Mouse (Mus musculus) embryonic stem cell, embryonic (primary cell): Measurements from ENCODE around the gene Vps26a.

Experiments used
- CTCF ChIA-PET, 4 experiments: fragments of 300-600 bp in 2 of 4; fragments of 350-600 bp in 2 of 4; sonication (Branson Sonifier 250); formaldehyde crosslinking; loops; one replicate each; lab custom pipeline; 2022; ENCODE audit warnings: inconsistent platforms in 2 of 4; lab: Charles Lee
- POLR2A ChIA-PET, 4 experiments: fragments of 300-600 bp in 2 of 4; fragments of 350-600 bp in 2 of 4; sonication (Branson Sonifier 250); formaldehyde crosslinking; loops; one replicate each; lab custom pipeline; 2022; ENCODE audit warnings: antibody characterized with exemption in 4 of 4, inconsistent platforms in 1 of 4; lab: Charles Lee

Vps26a gene

GRCm38 (mm10) chr10:62506019-62506556, 19.5 kb upstream of the Vps26a start:
- POLR2A ChIA-PET: interaction anchor here in 2 of 4 experiments (0.6 to 2.3 kb wide), 5 partner anchors 10 to 368 kb away, joined by 3 to 11 read pairs (median 5); partner anchors contain the start of gene Vps26a (in 1 of the 2)
- CTCF ChIA-PET: interaction anchor here in 2 of 4 experiments (0.6 to 2.9 kb wide), 2 partner anchors 44 to 92 kb away, joined by 3 to 11 read pairs; no protein-coding TSS in a partner anchor

- ChIA-PET CTCF (interaction anchor here in 2 of 4 experiments (0.6 to 2.9 kb wide), 2 partner anchors 44 to 259 kb away, joined by 3 to 11 read pairs; no protein-coding TSS in a partner anchor), POLR2A (interaction anchor here in 2 of 4 experiments (0.6 to 2.3 kb wide), 7 partner anchors 11 to 369 kb away, joined by 3 to 11 read pairs (median 4); partner anchors contain the start of gene Vps26a (in 1 of the 2))
Observed at GRCm38 (mm10) chr10:62505224-62505983, 18.8 kb upstream of the Vps26a start.

GRCm38 (mm10) chr10:62503836-62504628, 17.4 kb upstream of the Vps26a start:
- CTCF ChIA-PET: interaction anchor here in 2 of 4 experiments (0.6 to 2.9 kb wide), 2 partner anchors 46 to 222 kb away, joined by 3 to 11 read pairs; no protein-coding TSS in a partner anchor
- POLR2A ChIA-PET: interaction anchor here in 1 of 4 experiments (2.3 kb wide), 1 partner anchor 17 kb away, joined by 11 read pairs; the partner anchor contains the start of gene Vps26a

- POLR2A ChIA-PET: interaction anchor here in 1 of 4 experiments (1.3 kb wide), 1 partner anchor 13 kb away, joined by 5 read pairs; no protein-coding TSS in a partner anchor
Observed at GRCm38 (mm10) chr10:62503353-62503752, 16.7 kb upstream of the Vps26a start.

DNA sequence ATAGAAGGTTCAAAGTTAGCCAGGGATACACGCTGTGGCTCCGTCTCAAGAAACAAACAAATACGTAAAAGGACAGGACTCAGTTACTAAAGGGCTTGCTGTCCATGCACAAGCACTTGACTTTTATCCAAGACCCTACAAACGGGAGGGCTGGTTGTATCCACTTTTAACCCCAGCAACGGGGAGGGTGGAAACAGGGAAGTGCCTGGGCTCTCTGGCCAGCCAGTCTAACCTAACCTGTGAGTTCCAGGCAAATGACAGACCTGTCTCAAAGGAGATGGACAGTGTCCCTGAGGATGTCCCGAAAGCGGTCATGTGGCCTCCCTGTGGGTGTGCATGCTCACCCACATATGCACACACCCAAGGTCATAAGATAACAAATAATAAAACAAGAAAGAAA, 15.3 kb upstream of the Vps26a start:
- POLR2A ChIA-PET: interaction anchor here in 2 of 4 experiments (1.3 to 2.0 kb wide), 5 partner anchors 9 to 45 kb away, joined by 3 to 10 read pairs (median 4); partner anchors contain the start of gene Vps26a (in 1 of the 2)

More at GRCm38 (mm10) chr10:62503353-62503752, 16.7 kb upstream of the Vps26a start:
- CTCF ChIA-PET: interaction anchor here in 1 of 4 experiments (2.9 kb wide), 1 partner anchor 46 kb away, joined by 11 read pairs; no protein-coding TSS in a partner anchor

DNA sequence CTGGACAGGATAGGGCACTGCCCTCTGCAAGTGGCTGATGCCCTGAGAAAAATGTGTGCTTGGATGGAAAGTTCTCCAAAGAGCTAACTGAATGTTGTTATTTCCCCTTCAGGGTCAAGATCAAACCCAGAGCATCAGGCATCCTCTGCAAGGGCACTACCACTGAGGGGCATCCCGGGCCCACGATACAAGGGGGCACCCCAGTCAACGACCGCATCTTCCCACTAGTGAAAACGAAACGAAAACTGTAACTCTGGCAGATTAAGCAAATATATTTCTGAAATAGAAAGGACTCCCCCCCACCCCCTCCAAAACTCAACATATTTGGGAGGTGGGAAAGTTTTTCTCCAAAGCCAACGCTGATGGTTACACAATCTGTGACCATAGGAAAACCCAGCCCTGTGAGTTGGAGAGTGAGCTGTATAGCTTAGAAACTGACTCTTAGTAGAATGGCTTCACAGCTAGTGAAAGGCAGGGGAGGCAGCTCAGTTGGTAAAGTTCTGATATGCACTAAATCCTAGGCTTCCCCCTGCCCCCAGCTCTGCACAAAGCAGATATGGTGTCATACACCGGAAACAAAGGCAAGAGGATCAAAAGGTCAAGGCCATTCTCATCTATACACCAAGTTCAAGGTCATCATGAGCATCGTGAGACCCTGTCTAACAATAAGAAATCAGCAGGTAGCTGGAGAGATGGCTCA, 14.5 kb upstream of the Vps26a start:
- ChIA-PET CTCF (interaction anchor here (0.5 to 3.0 kb wide), 39 partner anchors 8 to 303 kb away, joined by 3 to 26 read pairs (median 5); partner anchors contain the start of gene Vps26a (in 2 of the 4)), POLR2A (interaction anchor here (0.7 to 2.4 kb wide), 9 partner anchors 10 to 149 kb away, joined by 3 to 10 read pairs (median 4); partner anchors contain the start of gene Vps26a (in 2 of the 4))

More for the DNA sequence above, 15.3 kb upstream of the Vps26a start:
- CTCF ChIA-PET: interaction anchor here in 3 of 4 experiments (0.5 to 3.0 kb wide), 7 partner anchors 21 to 856 kb away, joined by 3 to 25 read pairs (median 5); no protein-coding TSS in a partner anchor

DNA sequence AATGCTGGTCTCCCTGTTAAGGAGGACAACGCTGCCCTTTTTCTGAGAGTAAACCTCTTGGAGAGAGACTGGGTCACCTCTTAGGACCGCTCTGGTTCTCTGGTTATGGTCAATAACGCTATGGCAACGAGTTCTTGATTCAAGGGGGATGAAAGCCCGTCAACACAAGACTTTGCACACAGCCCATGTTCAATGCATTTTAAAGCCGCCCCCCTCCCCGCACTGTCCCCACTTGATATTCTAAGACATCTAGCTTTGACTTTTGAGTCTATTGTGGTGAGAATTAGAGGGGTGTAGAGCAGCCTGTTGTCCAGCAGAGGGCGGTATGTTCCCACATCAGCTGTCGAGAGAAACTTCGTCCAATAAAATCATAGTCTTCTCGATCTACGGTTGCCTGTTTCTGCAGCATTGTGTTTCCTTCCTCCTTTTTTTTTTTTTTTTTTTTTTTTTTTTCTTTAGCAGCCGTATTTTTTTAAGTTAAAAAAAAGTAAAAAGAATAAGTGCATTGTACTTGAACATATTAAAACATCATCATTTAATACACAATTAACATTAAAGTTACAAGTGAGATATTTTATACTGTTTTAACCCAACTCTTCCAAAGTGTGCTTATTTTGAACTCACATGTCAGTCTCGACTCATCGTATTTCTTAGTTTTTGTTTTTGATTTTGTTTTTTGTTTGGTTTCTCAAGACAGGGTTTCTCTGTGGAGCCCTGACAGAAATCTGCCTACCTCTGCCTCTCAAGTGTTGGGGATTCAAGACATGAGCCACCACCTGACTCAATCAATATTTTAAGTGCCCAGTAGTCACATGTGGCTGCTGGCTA, 13.7 kb upstream of the Vps26a start:
- ChIA-PET POLR2A (interaction anchor here (0.6 to 2.4 kb wide), 24 partner anchors 9 to 1288 kb away, joined by 3 to 15 read pairs (median 4); partner anchors contain the start of genes Vps26a (in 2 of the 4), Ddx21 (in 1 of the 4) and Kif1bp (in 1 of the 4)), CTCF (interaction anchor here (0.5 to 3.0 kb wide), 99 partner anchors 8 to 1213 kb away, joined by 3 to 26 read pairs (median 4); partner anchors contain the start of genes Vps26a (in 3 of the 4), Kif1bp (in 1 of the 4) and Neurog3 (in 1 of the 4))

- ChIA-PET CTCF (interaction anchor here in 3 of 4 experiments (0.6 to 1.7 kb wide), 5 partner anchors 8 to 301 kb away, joined by 3 to 7 read pairs (median 4); no protein-coding TSS in a partner anchor), POLR2A (interaction anchor here in 2 of 4 experiments (0.6 to 2.2 kb wide), 8 partner anchors 10 to 264 kb away, joined by 3 to 9 read pairs (median 4); partner anchors contain the start of genes 4930507D05Rik (in 1 of the 2), Ddx21 (in 1 of the 2) and Supv3l1 (in 1 of the 2))
Observed at GRCm38 (mm10) chr10:62491681-62492080, 5.1 kb upstream of the Vps26a start.

DNA sequence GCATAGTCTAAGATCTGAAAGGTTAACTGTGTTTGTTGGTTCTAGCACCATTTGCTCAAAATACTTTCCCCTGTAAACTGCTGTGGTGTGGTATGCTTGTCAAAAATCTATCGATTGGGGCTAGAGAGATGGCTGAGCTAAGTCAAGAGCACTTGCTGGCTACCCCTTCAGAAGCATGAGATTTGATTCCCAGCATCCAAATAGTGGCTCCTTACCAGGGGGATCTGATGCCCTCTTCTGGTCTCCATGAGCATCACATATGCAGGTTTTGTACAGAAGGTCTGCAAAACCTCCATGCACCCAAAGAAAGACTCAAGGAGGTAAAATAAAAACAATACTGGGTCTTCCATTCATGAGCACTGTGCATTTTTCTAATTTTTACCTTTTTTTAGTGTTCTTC, 1.7 kb upstream of the Vps26a start:
- CTCF ChIA-PET: interaction anchor here in 1 of 4 experiments (1.0 kb wide), 1 partner anchor 61 kb away, joined by 3 read pairs; no protein-coding TSS in a partner anchor
- POLR2A ChIA-PET: interaction anchor here in 2 of 4 experiments (1.0 to 10.2 kb wide), 9 partner anchors 8 to 246 kb away, joined by 3 to 155 read pairs (median 6); partner anchors contain the start of genes 4930507D05Rik (in 2 of the 2) and Supv3l1 (in 2 of the 2)

DNA sequence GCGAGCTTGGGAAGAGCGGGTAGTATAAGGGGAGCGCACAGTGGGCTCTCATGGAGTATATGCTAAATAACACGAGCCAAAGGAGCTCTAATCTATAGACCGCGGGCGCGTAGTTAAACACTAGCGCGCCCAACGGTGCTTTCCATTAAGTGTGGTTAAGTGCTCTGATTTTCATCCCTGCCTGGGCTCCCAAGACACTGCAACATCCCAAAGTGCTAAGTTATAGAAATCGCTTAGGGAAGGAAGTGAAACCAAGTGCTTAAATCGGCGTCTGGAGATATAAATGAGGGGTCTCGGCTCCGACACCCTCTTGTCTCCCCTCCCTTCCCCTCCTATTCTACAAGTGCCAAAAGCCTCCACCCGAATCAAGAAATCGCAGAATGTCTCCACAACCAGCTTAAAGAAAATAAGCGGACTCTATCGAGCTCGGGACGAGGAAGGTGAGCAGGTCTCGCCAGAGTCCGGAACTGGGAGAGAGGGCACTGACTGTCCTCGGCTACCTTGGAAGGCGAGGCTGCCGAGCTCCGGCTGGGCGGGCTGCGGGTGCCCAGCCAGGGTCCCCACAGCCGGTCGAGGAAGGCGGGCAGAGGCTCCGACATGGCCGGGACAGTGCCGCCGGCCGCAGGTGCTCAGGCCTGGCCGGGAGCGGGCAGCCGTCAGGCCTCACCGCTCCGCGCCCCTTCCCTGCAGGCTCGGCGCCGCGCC, 575 bp downstream of the Vps26a start:
- POLR2A ChIA-PET: interaction anchor here (0.6 to 10.2 kb wide), 92 partner anchors 8 to 1037 kb away, joined by 3 to 155 read pairs (median 4); partner anchors contain the start of genes 4930507D05Rik (in 3 of the 4), Kif1bp (in 3 of the 4), Supv3l1 (in 3 of the 4) and Ccar1 (in 2 of the 4)
- CTCF ChIA-PET: interaction anchor here in 3 of 4 experiments (0.6 to 2.5 kb wide), 6 partner anchors 14 to 146 kb away, joined by 3 to 17 read pairs (median 8); no protein-coding TSS in a partner anchor

- ChIA-PET CTCF (interaction anchor here (0.6 to 1.7 kb wide), 11 partner anchors 11 to 294 kb away, joined by 3 to 8 read pairs (median 4); partner anchors contain the start of gene Tacr2 (in 1 of the 4)), POLR2A (interaction anchor here (0.6 to 10.2 kb wide), 28 partner anchors 9 to 732 kb away, joined by 3 to 155 read pairs (median 4); partner anchors contain the start of genes 4930507D05Rik (in 2 of the 4), Supv3l1 (in 2 of the 4), Ddx21 (in 1 of the 4) and Kif1bp (in 1 of the 4))
Observed at GRCm38 (mm10) chr10:62481108-62481852, 5.3 kb downstream of the Vps26a start.

- POLR2A ChIA-PET: interaction anchor here in 3 of 4 experiments (0.6 to 6.6 kb wide), 25 partner anchors 8 to 421 kb away, joined by 3 to 79 read pairs (median 4); partner anchors contain the start of genes 4930507D05Rik (in 2 of the 3), Supv3l1 (in 2 of the 3), Vps26a (in 2 of the 3) and Ddx50 (in 1 of the 3)
Observed at GRCm38 (mm10) chr10:62476980-62477379, 9.6 kb downstream of the Vps26a start.

GRCm38 (mm10) chr10:62474944-62475343, 11.7 kb downstream of the Vps26a start:
- ChIA-PET CTCF (no interaction called here), POLR2A (interaction anchor here in 2 of 4 experiments (0.7 to 6.6 kb wide), 10 partner anchors 9 to 422 kb away, joined by 3 to 79 read pairs (median 4); partner anchors contain the start of genes Supv3l1 (in 2 of the 2), Vps26a (in 2 of the 2) and 4930507D05Rik (in 1 of the 2))

More at GRCm38 (mm10) chr10:62476980-62477379, 9.6 kb downstream of the Vps26a start:
- CTCF ChIA-PET: interaction anchor here in 3 of 4 experiments (0.6 to 1.0 kb wide), 3 partner anchors 81 to 216 kb away, joined by 3 to 5 read pairs (median 3); no protein-coding TSS in a partner anchor
